Mouse (Mus musculus) heart, embryonic 14.5 days (tissue): ENCODE data around the gene Ankrd1. TPM values are rescaled to one million over a fixed set of nuclear protein-coding genes. Genes with fewer than 3 reads are reported as not detected.
A peak's percentile ranks its signal among the peaks of the same experiment; 100 is the strongest.

Source experiments
- ATAC-seq: fragments of 200-750 bp; cut with Nextera tagmentation; 2 replicates; pipeline ENCODE4 v1.8.0; 2017; ENCODE audit warnings: low read depth, moderate TSS enrichment; ENCODE audit not compliant: insufficient number of reproducible peaks, insufficient read depth, low FRiP score
- H3K27ac ChIP-seq, 2 experiments: fragments of 200-500 bp in 1 of 2; fragments of 300-500 bp in 1 of 2; sonication (generic) in 1 of 2; replicated peaks in 1 of 2; 2 replicates each; pipeline ENCODE4 v1.5.1; 2012 to 2014; ENCODE audit warnings: low read depth in 2 of 2, low read length in 2 of 2, control low read depth in 1 of 2, mild to moderate bottlenecking in 1 of 2, mixed read lengths in 1 of 2; ENCODE audit not compliant: control insufficient read depth in 1 of 2, insufficient read depth in 1 of 2
- H3K27me3 ChIP-seq: fragments of 300-500 bp; sonication (generic); 2 replicates; pipeline ENCODE4 v1.6.1; 2014; ENCODE audit warnings: mild to moderate bottlenecking, low read length, control low read depth; ENCODE audit not compliant: control insufficient read depth, insufficient read depth
- H3K36me3 ChIP-seq: fragments of 300-500 bp; sonication (generic); 2 replicates; pipeline ENCODE4 v1.6.1; 2014; ENCODE audit warnings: mild to moderate bottlenecking, control low read depth, low read length, mixed read lengths; ENCODE audit not compliant: control insufficient read depth, insufficient read depth
- H3K4me1 ChIP-seq, 2 experiments: fragments of 200-500 bp in 1 of 2; fragments of 300-500 bp in 1 of 2; sonication (generic) in 1 of 2; 2 replicates each; pipeline ENCODE4 v1.6.1; 2012 to 2014; ENCODE audit warnings: low read length in 2 of 2, control low read depth in 1 of 2, mixed read lengths in 1 of 2; ENCODE audit not compliant: control insufficient read depth in 2 of 2, insufficient read depth in 2 of 2
- H3K4me2 ChIP-seq: fragments of 300-500 bp; sonication (generic); 2 replicates; pipeline ENCODE4 v1.6.1; 2014; ENCODE audit warnings: mild to moderate bottlenecking, low read length
- H3K4me3 ChIP-seq, 2 experiments: fragments of 200-500 bp in 1 of 2; fragments of 300-500 bp in 1 of 2; sonication (generic) in 1 of 2; 2 replicates each; pipeline ENCODE4 v1.5.1; 2012 to 2014; ENCODE audit warnings: low read length in 2 of 2, mild to moderate bottlenecking in 2 of 2, control low read depth in 1 of 2, low read depth in 1 of 2, moderate library complexity in 1 of 2; ENCODE audit not compliant: control insufficient read depth in 1 of 2, insufficient read depth in 1 of 2
- H3K9ac ChIP-seq: fragments of 300-500 bp; sonication (generic); 2 replicates; pipeline ENCODE4 v1.6.1; 2014; ENCODE audit warnings: mild to moderate bottlenecking, low read length
- H3K9me3 ChIP-seq: fragments of 300-500 bp; sonication (generic); 2 replicates; pipeline ENCODE4 v1.6.1; 2016; ENCODE audit warnings: low read length, control low read depth; ENCODE audit not compliant: control insufficient read depth
- WGBS: fragments of 180-500 bp; shearing (Covaris S2); extraction: QIAGEN DNeasy Blood & Tissue Kit; methylation state at CpG from one replicate; pipeline ENCODE4 v1.1.7; 2014; 5-methylcytosine and 5-hydroxymethylcytosine counted together
- polyA plus RNA-seq: library from polyadenylated mRNA; unstranded; fragments of >200 nt; fragmentation: Nextera tagmentation; extraction: Ambion mirVana; gene quantifications from 2 replicates; pipeline ENCODE4 v1.2.1, GENCODE M21; 2014

Gene Ankrd1
- 420 and 520 TPM in 2 replicates for polyA plus RNA-seq

DNA sequence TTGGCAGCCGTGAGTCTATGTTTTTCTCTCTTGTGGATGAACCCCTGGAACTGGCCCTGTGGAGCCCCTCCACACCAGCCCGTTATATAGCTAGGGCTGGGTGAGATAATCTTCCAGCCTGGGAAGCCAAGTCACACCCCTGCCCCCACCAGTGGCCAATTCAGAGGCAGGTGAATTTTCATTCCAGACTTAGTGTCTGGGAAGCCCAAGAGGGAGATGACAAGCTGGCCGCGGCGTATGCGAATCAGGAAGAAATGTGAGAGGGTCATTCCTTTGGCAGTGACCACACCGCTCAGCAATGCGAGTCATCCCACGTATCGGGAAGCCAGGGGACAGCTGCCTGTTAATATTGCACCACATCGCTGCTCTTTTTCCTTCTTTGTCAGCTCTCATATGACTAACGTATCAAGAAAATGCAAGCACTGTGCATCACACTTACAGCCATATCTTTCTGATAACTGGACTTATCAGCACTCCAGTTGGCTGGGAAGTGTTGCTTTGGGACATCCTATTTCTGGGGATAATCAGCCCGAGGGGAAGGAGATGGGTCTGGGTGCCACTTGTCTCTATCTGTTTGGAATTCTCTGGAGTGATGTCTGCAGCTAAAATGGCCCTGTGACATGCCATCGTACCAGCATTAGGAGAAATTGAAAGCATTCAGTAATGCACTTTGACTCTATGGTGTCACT, at the start of gene Ankrd1:
Ankrd1 (minus strand) TSS at position 317 of the 689 bp plus-strand sequence.
- Histone ChIP-seq H3K9me3 (peaks cover 13% of the 10 kb centered on the region), H3K4me1 (peaks cover 15 to 16% of the 10 kb centered on the region in 2 experiments), H3K27me3 (no peaks in the 10 kb centered on the region), H3K9ac (peak within 1 kb of the TSS; percentile 87), H3K4me3 (peak within 1 kb of the TSS; percentile 48 to 63), H3K36me3 (peaks cover 24% of the 10 kb centered on the region), H3K27ac (peak within 1 kb of the TSS; percentile 95), H3K4me2 (peak within 1 kb of the TSS; percentile 67)
- peak; percentile 89 for ATAC-seq
- WGBS, result 8% methylated on average over 14 of the region's 14 CpGs

DNA sequence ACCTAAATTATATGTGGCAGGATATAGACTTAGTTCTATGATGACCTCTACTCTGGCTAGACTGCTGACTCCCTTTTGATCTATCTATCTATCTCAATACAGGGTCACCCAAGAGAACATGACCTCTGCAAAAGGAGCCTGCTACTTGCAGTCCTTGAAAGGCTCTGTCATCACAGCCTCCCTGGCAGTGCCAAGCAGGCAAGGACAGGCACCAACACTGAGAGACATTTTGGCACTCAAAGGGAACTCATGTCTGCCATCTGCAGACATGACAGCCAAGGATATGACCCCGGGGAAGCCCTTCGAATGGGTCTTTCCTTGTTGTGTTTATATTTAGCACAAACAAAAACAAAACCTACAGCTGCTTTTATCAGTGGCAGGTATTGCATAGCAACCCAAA, 49.2 kb upstream of the Ankrd1 start:
- 42% methylated on average over 2 of the region's 2 CpGs for WGBS
- Histone ChIP-seq H3K9ac (no peak overlapping the region), H3K4me3 (no peak overlapping the region), H3K27me3 (no peaks in the 10 kb centered on the region), H3K27ac (no peak overlapping the region), H3K9me3 (no peaks in the 10 kb centered on the region; the same call in 1 of the 2 replicates), H3K4me2 (no peak overlapping the region), H3K4me1 (peaks cover 20 to 38% of the 10 kb centered on the region in 2 experiments), H3K36me3 (no peaks in the 10 kb centered on the region)
- ATAC-seq, result no peak

DNA sequence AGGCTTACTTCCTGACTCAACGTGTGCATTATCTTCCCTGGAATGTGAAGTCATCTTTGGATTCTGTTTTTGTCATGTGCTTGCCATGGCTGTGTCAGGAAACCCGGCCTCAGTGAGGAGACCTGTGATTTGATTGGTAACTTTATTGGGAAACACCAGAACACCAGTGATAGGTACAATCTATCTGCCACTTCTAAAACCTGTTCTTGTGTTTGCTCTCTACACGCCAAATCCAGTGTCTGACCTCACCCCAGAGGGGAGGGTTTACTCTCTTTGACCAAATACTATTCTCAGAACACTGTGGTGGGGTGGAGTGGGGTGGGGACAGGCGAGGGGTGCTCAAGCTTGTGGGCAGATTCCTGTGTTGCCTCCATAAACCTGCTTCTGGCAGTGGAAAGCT, 48.2 kb upstream of the Ankrd1 start:
- Histone ChIP-seq H3K4me1 (peaks cover 20 to 38% of the 10 kb centered on the region in 2 experiments), H3K9me3 (no peaks in the 10 kb centered on the region; the same call in 1 of the 2 replicates), H3K36me3 (no peaks in the 10 kb centered on the region), H3K27ac (peak overlapping the region; percentile 60 to 78; a peak in 3 of 4 replicates), H3K4me3 (no peak overlapping the region), H3K27me3 (no peaks in the 10 kb centered on the region), H3K4me2 (no peak overlapping the region), H3K9ac (no peak overlapping the region)
- WGBS, result 26% methylated on average over 4 of the region's 4 CpGs
- ATAC-seq, result no peak

DNA sequence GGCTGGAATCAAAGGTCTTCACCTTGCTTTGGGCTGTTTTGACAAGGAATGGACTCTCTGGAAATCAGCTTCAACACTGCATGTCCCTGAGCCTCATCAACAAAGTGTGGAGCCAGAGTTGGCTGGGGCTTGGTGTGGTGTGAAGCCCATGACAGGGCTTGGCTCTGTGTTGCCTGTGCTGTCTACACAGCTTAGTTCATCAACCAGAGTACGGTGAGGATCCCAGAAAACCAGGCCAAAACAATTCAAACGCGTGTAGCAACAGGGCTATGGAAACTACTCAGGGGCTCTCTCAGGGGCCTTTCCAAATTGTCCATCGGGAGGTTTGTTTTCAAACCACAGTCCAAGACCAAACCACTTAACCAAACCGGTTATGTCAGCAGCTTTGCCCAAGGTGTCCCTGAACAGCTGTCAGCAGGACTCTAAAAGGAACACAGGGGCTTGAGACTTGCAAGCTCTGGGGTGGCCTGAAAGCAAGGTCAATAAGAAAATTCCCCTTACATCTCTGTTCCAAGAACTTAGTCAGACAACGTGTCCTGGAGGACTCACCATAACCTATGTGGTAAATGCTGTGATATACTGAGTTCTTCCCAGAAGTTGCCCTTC, 47.5 kb upstream of the Ankrd1 start:
- H3K4me3 ChIP-seq, result no peak overlapping the region
- H3K9me3 ChIP-seq, result no peaks in the 10 kb centered on the region; the same call in 1 of the 2 replicates
- H3K4me1 ChIP-seq, result peaks cover 20 to 38% of the 10 kb centered on the region in 2 experiments
- WGBS, result 30% methylated on average over 6 of the region's 6 CpGs
- no peak overlapping the region for H3K9ac ChIP-seq
- ATAC-seq, result peak; percentile 38; the same call in 1 of the 2 replicates
- no peaks in the 10 kb centered on the region for H3K27me3 ChIP-seq
- H3K36me3 ChIP-seq, result no peaks in the 10 kb centered on the region
- H3K4me2 ChIP-seq, result no peak overlapping the region
- H3K27ac ChIP-seq, result peak overlapping the region; percentile 60 to 78

DNA sequence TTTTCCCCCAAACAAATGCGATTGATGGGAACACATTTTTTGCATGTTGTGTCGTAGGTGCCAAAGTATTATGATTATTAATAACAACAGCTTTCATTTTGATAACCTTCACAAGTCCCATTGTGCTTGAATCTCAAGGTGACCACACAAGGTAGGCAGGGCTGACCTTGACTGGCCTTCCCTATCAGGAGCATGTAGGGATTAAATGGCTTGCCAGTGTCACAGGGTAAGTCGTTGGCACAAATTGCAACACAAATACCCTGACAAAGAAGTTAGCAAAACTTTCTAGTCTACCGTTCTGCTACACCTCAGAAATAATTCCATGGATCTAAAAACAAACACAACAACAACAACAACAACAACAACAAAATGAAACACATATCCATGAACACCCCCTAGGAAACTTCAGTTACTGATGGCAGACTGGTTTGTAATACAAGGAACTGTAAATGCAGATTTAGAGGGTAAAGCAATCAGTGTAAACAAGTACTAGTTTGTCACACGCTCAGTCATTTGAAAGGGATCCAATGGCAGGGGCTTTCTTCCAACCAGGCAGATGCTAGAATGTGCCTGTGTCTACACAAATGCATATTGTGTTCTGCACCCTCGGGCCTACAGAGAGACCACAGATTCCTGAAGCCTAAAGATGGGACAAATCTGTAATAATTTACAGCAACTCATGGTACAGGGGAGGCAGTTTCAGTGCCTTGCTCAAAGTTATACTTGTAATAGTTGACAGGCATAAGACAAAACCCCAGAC, 46.7 kb upstream of the Ankrd1 start:
- H3K4me3 ChIP-seq, result no peak overlapping the region
- H3K4me1 ChIP-seq, result peaks cover 20 to 38% of the 10 kb centered on the region in 2 experiments
- WGBS, result 73% methylated on average over 6 of the region's 6 CpGs
- H3K36me3 ChIP-seq, result no peaks in the 10 kb centered on the region
- 0 out of 2 replicates have a peak, but pooled peaks have one; percentile 6 for ATAC-seq
- H3K9me3 ChIP-seq, result no peaks in the 10 kb centered on the region; the same call in 1 of the 2 replicates
- no peak overlapping the region for H3K4me2 ChIP-seq
- no peak overlapping the region for H3K9ac ChIP-seq
- H3K27ac ChIP-seq, result peak overlapping the region; percentile 60 to 78
- no peaks in the 10 kb centered on the region for H3K27me3 ChIP-seq

DNA sequence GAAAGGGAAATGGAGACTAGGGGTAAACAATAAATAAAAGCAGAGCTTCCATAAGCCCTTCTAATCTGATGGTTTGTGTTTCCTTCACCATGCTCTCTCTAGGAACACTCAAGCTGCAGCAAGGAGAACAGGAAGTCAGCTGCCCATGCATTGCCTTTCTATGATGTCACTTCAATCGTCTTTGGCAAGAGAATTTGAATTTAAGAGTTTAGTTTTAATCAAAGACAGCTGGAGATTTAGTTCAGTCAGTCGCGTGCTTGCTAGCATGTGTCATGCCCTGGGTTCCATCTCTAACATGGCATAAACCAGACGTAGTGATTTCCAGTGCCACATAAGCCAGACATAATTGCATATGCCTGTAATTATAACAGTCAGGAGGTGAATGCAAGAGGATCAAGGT, 45.5 kb upstream of the Ankrd1 start:
- ATAC-seq, result no peak

DNA sequence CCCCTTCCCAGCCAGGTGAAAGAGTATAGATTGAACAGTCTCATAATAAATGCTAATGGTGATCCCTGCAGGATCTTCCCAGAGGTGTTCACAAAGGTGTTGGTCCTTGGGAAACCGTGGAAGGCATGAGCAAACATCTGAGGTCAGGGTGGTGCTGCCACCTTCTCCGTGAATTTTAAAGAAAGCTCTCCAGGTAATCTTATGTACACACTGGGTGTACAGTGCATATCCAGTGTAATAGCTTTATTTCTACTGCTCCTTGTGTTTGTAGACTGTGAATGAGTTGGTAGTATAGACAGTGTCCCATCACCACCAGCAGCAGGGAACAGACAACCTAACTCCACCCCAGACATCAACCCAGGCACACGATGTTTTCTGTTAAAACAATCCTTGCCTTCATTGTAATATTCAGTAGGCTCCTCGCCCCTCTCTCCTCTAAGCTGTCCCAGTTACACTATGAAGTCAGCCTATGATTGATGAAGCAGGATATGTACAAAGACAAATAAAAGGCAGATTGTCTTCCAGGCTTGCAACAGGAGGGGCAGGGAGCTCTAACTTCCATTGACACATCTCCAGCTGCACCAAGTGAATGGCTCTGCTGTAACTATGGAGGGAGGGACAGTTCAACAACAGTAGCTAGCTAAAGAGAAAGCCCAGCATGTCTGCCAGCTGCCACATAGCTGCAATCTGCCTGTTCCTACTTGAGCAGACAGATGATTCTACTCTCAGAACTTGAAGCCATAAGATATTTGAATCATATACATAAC, 30.5 kb upstream of the Ankrd1 start:
- H3K9me3 ChIP-seq, result no peaks in the 10 kb centered on the region
- H3K4me1 ChIP-seq, result no peaks in the 10 kb centered on the region
- H3K36me3 ChIP-seq, result no peaks in the 10 kb centered on the region
- 75% methylated on average over 4 of the region's 4 CpGs for WGBS
- no peak overlapping the region for H3K4me2 ChIP-seq
- H3K4me3 ChIP-seq, result no peak overlapping the region
- H3K27me3 ChIP-seq, result no peaks in the 10 kb centered on the region
- H3K27ac ChIP-seq, result no peak overlapping the region
- H3K9ac ChIP-seq, result no peak overlapping the region
- ATAC-seq, result no peak

More for the DNA sequence above, 45.5 kb upstream of the Ankrd1 start:
- H3K27ac ChIP-seq, result no peak overlapping the region
- H3K9ac ChIP-seq, result no peak overlapping the region
- H3K4me2 ChIP-seq, result no peak overlapping the region
- H3K4me1 ChIP-seq, result peaks cover 20 to 38% of the 10 kb centered on the region in 2 experiments
- H3K36me3 ChIP-seq, result no peaks in the 10 kb centered on the region
- H3K9me3 ChIP-seq, result no peaks in the 10 kb centered on the region
- no peaks in the 10 kb centered on the region for H3K27me3 ChIP-seq
- H3K4me3 ChIP-seq, result no peak overlapping the region
- WGBS, result 73% methylated on average over 4 of the region's 4 CpGs
